Mouse (Mus musculus) ovary, postnatal 36 days (tissue): ENCODE measurements around the gene Mrpl57.
"Not testable (repeated sequence)": the region's sequence is repeated elsewhere in the genome, so short reads cannot be mapped to it uniquely, and the experiment has no call there.

Experiments
- DNase-seq: peaks from one replicate; pipeline ENCODE4 v3.0.0; 2022; ENCODE audit warnings: low spot score, mixed read lengths

The Mrpl57 gene

DNA sequence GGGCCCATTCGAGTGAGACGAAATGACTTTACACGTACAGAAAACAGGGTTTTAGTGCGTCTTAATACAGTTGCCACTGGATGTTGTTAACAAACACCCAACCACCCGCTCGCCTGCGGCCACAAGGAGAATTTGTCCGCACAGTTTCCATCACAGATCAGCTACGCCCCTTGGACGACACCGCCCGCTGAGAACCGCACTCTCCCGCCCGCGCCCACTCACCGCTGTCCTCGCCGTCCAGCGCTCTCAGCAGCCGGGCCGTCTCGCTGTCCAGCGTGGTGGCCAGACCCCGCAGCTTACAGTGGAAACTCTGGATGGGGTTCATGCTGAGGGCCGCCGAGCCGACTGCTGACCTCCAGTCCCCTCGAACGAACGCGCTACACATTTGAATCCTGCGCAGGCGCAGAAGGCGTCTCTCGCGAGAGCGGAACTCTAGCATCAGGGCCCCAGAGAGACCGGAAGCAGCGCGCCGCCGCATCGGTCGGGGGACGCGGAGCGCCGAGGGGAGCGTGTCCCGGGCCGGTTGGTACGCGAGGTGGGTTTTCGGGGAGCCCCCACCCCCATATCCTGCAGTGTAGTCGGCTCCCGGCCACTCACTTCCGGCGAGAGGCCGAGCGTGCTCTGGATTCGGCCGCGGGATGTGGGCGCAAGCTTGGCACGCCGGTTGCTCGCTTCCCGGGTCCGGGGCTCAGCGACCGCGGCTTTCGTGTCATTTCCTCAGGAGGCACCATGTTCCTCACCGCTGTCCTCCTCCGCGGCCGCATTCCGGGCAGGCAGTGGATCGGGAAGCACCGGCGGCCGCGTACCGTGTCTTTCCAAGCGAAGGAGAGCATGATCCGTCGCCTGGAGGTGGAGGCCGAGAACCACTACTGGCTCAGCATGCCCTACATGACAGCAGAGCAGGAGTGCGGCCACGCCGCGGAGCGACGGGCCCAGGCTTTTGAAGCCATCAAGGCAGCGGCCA is at the start of gene Mrpl57, which contains the start of gene Ska3:
Gene Mrpl57, plus strand, starts transcription at position 447 of the 964 bp plus-strand sequence.
Gene Ska3, minus strand, starts transcription at position 398 of the 964 bp plus-strand sequence.
- DNase-seq: peak; percentile 92

DNA sequence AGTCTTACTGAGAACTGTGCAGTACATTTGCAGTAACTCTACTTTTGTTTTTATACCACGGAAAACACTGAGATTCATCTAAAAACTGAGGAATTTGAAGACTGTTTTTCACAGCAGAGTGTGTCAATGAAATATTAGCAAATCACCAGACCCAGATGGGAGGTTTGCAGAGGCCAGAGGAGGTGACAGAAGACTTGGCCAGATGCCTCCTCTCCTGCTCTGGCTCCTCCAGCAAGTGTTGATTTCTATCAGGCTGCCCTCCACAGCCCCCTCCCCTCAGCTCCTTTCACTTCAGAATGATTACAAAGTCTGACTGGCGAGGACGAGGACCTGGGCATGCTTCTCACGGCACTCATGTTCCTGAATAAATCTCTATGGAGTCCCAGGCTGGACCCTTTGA is 38.6 kb upstream of the Mrpl57 start:
- no peak for DNase-seq

GRCm38 (mm10) chr14:57789311-57789710 is 36.7 kb upstream of the Mrpl57 start:
- DNase-seq: no peak

DNA sequence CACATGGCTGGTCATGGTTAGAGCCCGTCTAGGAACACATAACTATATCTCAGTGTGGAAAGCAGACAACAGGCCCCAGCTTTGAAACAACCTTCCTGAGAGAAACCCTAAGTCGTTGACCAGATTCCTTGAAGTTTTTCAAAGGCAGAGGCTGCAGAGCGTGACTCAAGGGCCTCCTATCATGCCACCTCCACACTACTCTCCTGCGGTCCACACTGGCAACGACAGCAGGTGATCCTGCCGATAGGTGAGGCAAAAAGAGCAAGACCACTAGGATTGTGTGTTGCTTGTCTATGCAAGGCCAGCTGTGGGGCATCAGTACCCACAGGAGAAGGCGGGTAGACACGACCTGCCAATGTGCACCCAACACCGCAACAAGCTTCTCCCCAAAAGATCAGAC is 36.3 kb upstream of the Mrpl57 start:
- DNase-seq: no peak

GRCm38 (mm10) chr14:57791171-57791570 is 34.9 kb upstream of the Mrpl57 start:
- DNase-seq: no peak

DNA sequence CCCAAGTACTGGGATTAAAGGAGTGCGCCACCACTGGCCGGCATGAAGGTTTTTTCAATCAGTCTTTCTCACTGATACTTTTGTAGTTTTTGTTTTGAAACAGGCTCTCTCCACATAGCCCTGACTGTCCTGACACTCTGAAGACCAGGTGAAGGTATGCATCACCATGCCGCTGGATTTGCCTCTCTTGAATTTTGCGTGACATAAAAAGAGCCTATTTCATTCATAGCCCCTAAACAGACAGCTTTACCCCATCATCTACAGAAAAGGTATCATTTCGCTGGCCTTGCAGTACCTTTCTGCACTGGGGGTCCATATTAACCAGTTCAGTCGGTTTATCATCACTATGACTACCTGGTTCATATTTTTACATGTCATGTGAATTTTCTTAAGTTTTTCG is 28.5 kb upstream of the Mrpl57 start:
- DNase-seq: peak; percentile 4

- DNase-seq: peak; percentile 96
These were observed 27.8 kb upstream of the Mrpl57 start, which contains the start of gene Sap18 for GRCm38 (mm10) chr14:57797991-57798931. Gene Sap18, plus strand, starts transcription at chr14:57798180.

DNA sequence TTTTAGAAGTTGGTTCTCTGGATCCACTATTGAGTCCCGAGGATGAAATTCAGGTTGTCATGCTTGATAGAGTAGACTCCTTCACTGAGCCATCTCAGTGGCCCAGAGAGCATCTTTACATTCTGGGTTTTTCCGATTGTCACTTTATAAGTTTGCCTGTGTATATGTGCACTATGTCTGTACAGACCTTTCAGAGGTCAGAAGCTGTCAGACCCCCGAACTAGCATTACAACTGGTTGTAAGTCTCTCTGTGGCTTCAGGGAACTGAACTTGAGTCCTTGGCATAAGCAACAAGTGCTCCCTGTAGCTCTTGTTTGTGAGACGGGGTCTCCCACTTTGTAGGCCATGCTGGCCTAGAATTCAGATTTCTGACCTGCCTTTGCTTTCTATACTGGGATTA is 22.3 kb upstream of the Mrpl57 start:
- DNase-seq: no peak

DNA sequence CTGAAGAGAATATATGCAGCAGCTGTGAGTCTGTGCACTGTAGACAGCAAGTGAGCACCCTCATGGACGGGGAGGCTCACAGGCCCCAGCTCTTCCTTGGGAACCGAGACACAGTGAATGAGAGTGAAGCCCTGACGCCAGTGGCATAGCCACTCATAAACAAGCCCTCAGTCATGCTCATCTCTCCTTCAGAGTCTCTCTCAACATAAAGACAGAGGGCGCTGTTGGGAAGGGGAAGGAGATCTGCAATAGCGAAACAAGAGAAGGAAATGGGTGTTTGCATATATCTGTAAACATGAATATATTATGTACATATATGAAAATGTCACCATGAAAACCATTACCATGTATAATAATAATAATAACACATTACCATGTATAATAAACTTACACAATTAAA is 17.5 kb upstream of the Mrpl57 start:
- DNase-seq: no peak

DNA sequence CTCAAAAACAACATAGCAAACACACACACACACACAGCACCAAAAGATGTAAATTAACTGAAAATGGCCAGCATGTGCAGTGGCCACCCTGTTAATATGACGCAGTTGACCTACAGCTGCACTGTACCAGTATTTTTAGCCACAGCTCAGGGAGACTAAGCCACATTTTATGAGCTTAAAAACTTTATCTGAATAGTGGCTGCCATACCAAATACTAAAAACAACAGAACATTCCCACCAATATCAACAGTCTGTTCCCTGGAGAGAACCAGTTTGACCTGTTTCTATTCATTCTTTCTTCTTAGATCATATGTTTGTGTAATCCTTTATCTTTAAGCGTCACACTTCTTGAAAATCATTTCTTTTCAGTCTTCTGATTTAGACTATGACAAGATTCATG is 15.1 kb upstream of the Mrpl57 start:
- no peak for DNase-seq

GRCm38 (mm10) chr14:57811844-57812243 is 14.2 kb upstream of the Mrpl57 start:
- DNase-seq: no peak

GRCm38 (mm10) chr14:57820839-57821238 is 5.2 kb upstream of the Mrpl57 start:
- no peak for DNase-seq

DNA sequence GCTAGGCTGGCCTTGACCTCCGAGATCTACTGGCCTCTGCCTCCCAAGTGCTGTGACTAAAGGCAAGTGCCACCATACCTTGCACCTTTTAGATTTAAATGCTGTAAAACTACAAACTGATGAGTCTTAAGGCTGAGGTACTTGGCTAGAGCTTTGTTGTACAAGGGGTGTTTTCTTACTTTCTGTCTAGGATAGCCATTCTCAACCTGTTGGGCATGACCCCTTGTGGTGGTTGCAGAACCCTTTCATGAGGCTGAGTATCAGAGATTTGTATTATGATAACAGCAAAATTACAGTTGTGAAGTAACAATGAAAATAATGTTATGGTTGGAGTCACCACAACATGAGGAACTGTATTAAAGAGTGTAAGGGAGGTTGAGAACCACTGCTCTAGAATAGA is 1.2 kb downstream of the Mrpl57 start:
- no peak for DNase-seq

- DNase-seq: no peak
These were observed 7.5 kb downstream of the Mrpl57 start for GRCm38 (mm10) chr14:57833526-57833925.

DNA sequence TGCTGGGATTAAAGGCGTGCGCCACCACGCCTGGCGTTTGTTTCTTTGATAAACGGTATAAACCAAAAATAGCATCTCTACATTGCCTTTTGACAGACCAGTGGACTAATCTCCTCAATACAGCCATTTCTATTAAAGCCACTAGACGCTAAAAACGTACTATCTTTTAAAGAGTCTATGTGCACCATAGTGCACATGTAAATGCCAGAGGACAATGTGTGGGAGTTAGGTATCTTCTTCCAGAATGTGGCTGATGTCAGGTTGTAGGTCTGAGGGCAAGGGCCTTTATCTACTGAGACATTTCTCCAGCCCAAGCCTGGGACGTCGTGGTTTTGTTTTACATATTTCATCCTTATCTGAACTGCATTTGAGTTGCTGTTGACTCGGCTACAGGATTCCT is 9.1 kb downstream of the Mrpl57 start:
- DNase-seq: no peak

DNA sequence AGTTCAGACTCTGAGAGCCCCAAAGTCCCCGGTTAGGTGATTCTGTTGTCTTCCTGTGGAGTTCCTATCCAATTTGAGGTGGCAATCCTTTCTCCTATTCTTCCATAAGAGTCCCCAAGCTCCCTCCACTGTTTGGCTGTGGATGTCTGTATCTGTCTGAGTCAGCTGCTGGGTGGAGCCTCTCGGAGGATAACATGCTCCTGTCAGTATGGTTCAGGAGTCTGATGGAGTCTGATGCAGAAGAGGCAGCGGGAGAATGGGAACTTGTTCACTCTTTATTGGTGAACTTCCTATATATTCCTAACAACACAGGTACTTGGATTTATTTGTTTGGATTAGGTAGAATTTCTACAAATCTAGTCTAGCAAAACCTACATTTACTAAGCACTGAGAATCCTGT is 18.5 kb downstream of the Mrpl57 start:
- no peak for DNase-seq

DNA sequence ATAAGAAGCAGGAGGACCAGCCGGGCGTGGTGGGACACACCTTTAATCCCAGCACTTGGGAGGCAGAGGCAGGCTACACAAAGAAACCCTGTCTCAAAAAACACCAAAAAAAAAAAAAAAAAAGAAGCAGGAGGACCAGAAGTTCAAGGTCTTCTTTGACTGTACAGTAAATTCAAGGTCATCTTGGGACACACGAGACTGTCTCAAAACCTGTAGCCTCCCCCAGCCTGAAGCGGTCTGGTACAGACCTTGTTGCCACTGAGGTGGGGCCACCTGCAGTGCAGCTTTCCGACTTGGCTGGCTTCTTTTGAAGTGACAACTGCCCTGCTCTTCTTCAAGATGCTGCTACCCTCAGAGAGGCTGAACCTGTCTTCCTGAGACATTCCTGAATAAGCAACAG is 22.0 kb downstream of the Mrpl57 start:
- DNase-seq: not testable (repeated sequence)

DNA sequence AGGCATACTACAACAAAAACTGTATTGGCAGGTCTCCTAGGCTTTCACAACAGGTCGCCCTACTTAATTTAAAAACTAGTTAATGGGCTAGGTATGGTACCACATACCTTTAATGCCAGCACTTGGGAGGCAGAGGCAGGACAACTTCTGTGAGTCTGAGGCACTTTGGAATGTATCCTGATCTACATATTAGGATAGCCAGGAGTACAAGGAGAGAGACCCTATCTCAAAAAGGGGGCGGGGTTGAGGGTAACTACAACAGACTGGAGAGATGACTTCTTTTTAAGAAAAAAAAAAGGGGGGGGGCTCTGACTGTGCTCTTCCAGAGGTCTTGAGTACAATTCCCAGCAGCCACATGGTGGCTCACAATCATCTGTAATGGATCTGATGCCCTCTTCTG is 22.6 kb downstream of the Mrpl57 start:
- DNase-seq: no peak

- DNase-seq: no peak
These were observed 24.3 kb downstream of the Mrpl57 start for GRCm38 (mm10) chr14:57850330-57850729.

- no peak for DNase-seq
These were observed 26.9 kb downstream of the Mrpl57 start for GRCm38 (mm10) chr14:57852961-57853360.

DNA sequence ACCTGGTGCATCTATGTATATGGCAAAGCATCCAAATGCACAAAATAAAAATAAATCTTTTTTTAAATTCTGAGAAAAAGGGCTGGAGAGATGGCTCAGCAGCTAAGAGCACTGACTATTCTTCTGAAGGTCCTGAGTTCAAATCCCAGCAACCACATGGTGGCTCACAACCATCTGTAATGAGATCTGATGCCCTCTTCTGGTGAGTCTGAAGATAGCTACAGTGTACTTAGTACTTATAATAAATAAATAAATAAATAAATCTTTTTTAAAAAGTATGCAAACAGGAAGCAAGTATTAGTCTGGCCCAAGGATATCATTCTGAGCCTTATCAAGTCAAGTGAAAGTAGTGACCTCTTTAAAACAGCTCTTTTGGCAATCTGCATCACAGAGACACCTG is 30.0 kb downstream of the Mrpl57 start:
- not testable (repeated sequence) for DNase-seq

DNA sequence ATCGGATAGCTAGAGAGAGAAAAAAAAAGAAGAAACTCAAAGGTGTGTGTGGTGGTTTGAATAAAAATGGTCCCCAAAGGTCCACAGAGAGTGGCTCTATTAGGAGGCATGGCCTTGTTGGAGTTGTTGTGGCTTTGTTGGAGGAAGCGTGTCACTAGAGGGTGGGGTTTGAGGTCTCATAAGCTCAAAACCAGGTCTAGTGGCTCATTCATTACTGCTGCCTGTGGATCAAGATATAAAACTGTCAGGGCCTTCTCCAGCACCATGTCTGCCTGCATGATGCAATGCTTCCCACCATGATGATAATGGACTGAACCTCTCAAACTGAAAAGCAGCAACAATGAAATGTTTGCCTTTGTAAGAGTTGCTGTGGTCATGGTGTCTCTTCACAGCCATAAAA is 32.6 kb downstream of the Mrpl57 start:
- no peak for DNase-seq

DNA sequence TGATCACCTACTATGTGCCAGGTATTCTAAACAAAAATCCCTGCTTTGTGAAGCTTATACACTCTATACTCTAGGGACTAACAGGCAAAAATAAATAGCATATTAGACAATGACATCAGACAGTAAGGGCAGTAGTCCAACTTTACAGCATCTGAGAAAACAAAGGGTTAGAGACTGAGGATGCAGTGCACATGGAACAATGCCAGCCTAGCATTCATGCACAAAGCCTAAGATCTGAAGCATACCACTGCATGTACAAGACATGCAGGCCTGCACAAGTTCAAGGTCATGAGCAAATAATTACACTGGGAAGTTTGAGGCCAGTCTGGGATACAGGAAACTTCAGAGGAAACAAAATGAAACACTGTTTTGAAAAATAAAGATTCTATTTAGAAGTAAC is 33.5 kb downstream of the Mrpl57 start:
- no peak for DNase-seq
